Mouse (Mus musculus) left cerebral cortex, postnatal 14 days (tissue): Measurements from ENCODE around the gene Tsga10ip. TPM values are rescaled to one million over a fixed set of nuclear protein-coding genes. Genes with fewer than 3 reads are reported as not detected.
"Not testable (repeated sequence)": the region's sequence is repeated elsewhere in the genome, so short reads cannot be mapped to it uniquely, and the experiment has no call there.

Experiments
- DNase-seq, 2 experiments: peaks; one replicate each; pipeline ENCODE4 v3.0.0; 2021 to 2022; ENCODE audit warnings: low spot score in 2 of 2, mixed read lengths in 1 of 2
- intact Hi-C: fragments of 180-260 bp; cut with DNase I; formaldehyde crosslinking; loops from one replicate; pipeline ENCODE4 v1.15.1; 2025
- total RNA-seq, 2 experiments: library from RNA; stranded (reverse); gene quantifications; 2 replicates each; pipeline ENCODE4 v1.2.3; 2021

The Tsga10ip gene
- total RNA-seq, 2 experiments from 2014 or later, result 0.29 TPM; not detected in 1

- intact Hi-C loops, result no loop called here
These were observed 40.1 kb downstream of the Tsga10ip start for GRCm38 (mm10) chr19:5362186-5362585.

GRCm38 (mm10) chr19:5356080-5356479 is 46.2 kb downstream of the Tsga10ip start:
- no peak for DNase-seq
- intact Hi-C loops, result no loop called here

More at GRCm38 (mm10) chr19:5362186-5362585, 40.1 kb downstream of the Tsga10ip start:
- no peak for DNase-seq

GRCm38 (mm10) chr19:5353609-5354008 is 48.7 kb downstream of the Tsga10ip start:
- intact Hi-C loops, result no loop called here
- DNase-seq, result no peak

- DNase-seq, result not testable (repeated sequence)
- intact Hi-C loops, result loop anchor here (5.0 kb wide), 1 partner anchor 42 kb away; no protein-coding TSS in a partner anchor
These were observed 52.8 kb downstream of the Tsga10ip start, which contains the start of gene Cst6 for GRCm38 (mm10) chr19:5349502-5349873. Cst6 (minus strand) TSS chr19:5349574.

- intact Hi-C loops, result loop anchor here (5.0 kb wide), 1 partner anchor 42 kb away; no protein-coding TSS in a partner anchor
These were observed 53.5 kb downstream of the Tsga10ip start for GRCm38 (mm10) chr19:5348526-5349501.

GRCm38 (mm10) chr19:5348064-5348463 is 54.3 kb downstream of the Tsga10ip start:
- intact Hi-C loops, result loop anchor here (5.0 kb wide), 1 partner anchor 41 kb away; no protein-coding TSS in a partner anchor
- no peak for DNase-seq

More at GRCm38 (mm10) chr19:5348526-5349501, 53.5 kb downstream of the Tsga10ip start:
- DNase-seq, result peak; percentile 11 to 18

GRCm38 (mm10) chr19:5345297-5346131 is 56.8 kb downstream of the Tsga10ip start:
- DNase-seq, result no peak
- intact Hi-C loops, result loop anchor here (5.0 kb wide), 1 partner anchor 38 kb away; no protein-coding TSS in a partner anchor

GRCm38 (mm10) chr19:5341360-5341759 is 61.0 kb downstream of the Tsga10ip start:
- no peak for DNase-seq
- intact Hi-C loops, result no loop called here

Other genes starting within 250 kb of the Tsga10ip start
- gene Pacs1, start 129.4 kb downstream of the Tsga10ip start, total RNA-seq, result 10 to 100 TPM; 66.2 to 69.4 TPM
- 100 to 1,000 TPM; 192 to 194 TPM for gene Sf3b2, start 107.1 kb downstream of the Tsga10ip start, total RNA-seq
- 100 to 1,000 TPM; 106 to 107 TPM for gene Gal3st3, start 104.2 kb downstream of the Tsga10ip start, total RNA-seq
- not detected for gene Catsper1, start 66.8 kb downstream of the Tsga10ip start, total RNA-seq
- 10 to 100 TPM; 15.4 to 17.9 TPM for gene Cst6, start 53.0 kb downstream of the Tsga10ip start, total RNA-seq
- gene Eif1ad, start 35.8 kb downstream of the Tsga10ip start, total RNA-seq, result 10 to 100 TPM; 24.3 to 24.5 TPM
- gene Banf1, start 35.4 kb downstream of the Tsga10ip start, total RNA-seq, result 10 to 100 TPM; 91.6 to 99.4 TPM
- gene Sart1, start 13.8 kb downstream of the Tsga10ip start, total RNA-seq, result 10 to 100 TPM; 84.0 to 85.4 TPM
- 100 to 1,000 TPM; 168 to 192 TPM for gene Drap1, start 22.5 kb upstream of the Tsga10ip start, total RNA-seq
- 10 to 100 TPM; 60.8 to 63.3 TPM for gene AI837181, start 22.6 kb upstream of the Tsga10ip start, total RNA-seq
- gene Fosl1, start 45.0 kb upstream of the Tsga10ip start, total RNA-seq, result not detected
- 10 to 100 TPM; 25.8 to 26.3 TPM for gene Ccdc85b, start 55.4 kb upstream of the Tsga10ip start, total RNA-seq
- gene Fibp, start 58.1 kb upstream of the Tsga10ip start, total RNA-seq, result 10 to 100 TPM; 82.9 to 86.6 TPM
- gene Ctsw, start 66.0 kb upstream of the Tsga10ip start, total RNA-seq, result 1 to 10 TPM; 2.2 to 2.7 TPM
- 10 to 100 TPM; 14.5 to 15.9 TPM for gene Efemp2, start 71.4 kb upstream of the Tsga10ip start, total RNA-seq
- gene Mus81, start 85.9 kb upstream of the Tsga10ip start, total RNA-seq, result 10 to 100 TPM; 33.7 to 37.0 TPM
- 1,000 to 10,000 TPM; 1,767 to 1,844 TPM for gene Cfl1, start 87.9 kb upstream of the Tsga10ip start, total RNA-seq
- gene 1700020D05Rik, start 101.3 kb upstream of the Tsga10ip start, total RNA-seq, result 1 to 10 TPM; 5.9 to 6.0 TPM
- 10 to 100 TPM; 78.7 to 83.6 TPM for gene Snx32, start 108.0 kb upstream of the Tsga10ip start, total RNA-seq
- gene Ovol1, start 158.1 kb upstream of the Tsga10ip start, total RNA-seq, result not detected
- 1 to 10 TPM; 7.4 to 8.2 TPM for gene Ap5b1, start 165.5 kb upstream of the Tsga10ip start, total RNA-seq
- 10 to 100 TPM; 83.1 to 98.5 TPM for gene Rnaseh2c, start 199.3 kb upstream of the Tsga10ip start, total RNA-seq
- gene Kat5, start 207.7 kb upstream of the Tsga10ip start, total RNA-seq, result 10 to 100 TPM; 76.1 to 81.7 TPM
- 10 to 100 TPM; 22.0 to 23.9 TPM for gene Rela, start 235.0 kb upstream of the Tsga10ip start, total RNA-seq